Mouse (Mus musculus): Measurements from ENCODE around the gene Mybpc1. TPM values are rescaled to one million over a fixed set of nuclear protein-coding genes. Genes with fewer than 3 reads are reported as not detected.

The Mybpc1 gene
- not detected in 2 replicates for polyA plus RNA-seq (2012; ENCODE audit: low replicate concordance)

GRCm38 (mm10) chr10:88604943-88605342 is at the start of gene Mybpc1:
Mybpc1 (minus strand) TSS chr10:88605152.

GRCm38 (mm10) chr10:88503421-88504314 is 101.3 kb downstream of the Mybpc1 start, which contains the start of gene Chpt1:
Chpt1 (minus strand) TSS chr10:88504073.

Other genes with a start within 250 kb of the Mybpc1 start
- 1.1 and 1.4 TPM in 2 replicates for gene Dram1, start 226.1 kb downstream of the Mybpc1 start, polyA plus RNA-seq (2012; ENCODE audit: low replicate concordance)
- gene Gnptab, start 226.0 kb downstream of the Mybpc1 start, polyA plus RNA-seq (2012; ENCODE audit: low replicate concordance) = 5.0 and 5.1 TPM in 2 replicates
- gene Sycp3, start 145.6 kb downstream of the Mybpc1 start, polyA plus RNA-seq (2012; ENCODE audit: low replicate concordance) = not detected in 2 replicates
- gene Chpt1, start 101.1 kb downstream of the Mybpc1 start, polyA plus RNA-seq (2012; ENCODE audit: low replicate concordance) = 16.7 and 27.9 TPM in 2 replicates
- 3.2 and 7.4 TPM in 2 replicates for gene Spic, start 79.9 kb upstream of the Mybpc1 start, polyA plus RNA-seq (2012; ENCODE audit: low replicate concordance)
- gene Arl1, start 125.7 kb upstream of the Mybpc1 start, polyA plus RNA-seq (2012; ENCODE audit: low replicate concordance) = 24.3 and 33.1 TPM in 2 replicates
- 3.4 and 19.9 TPM in 2 replicates for gene Utp20, start 221.7 kb upstream of the Mybpc1 start, polyA plus RNA-seq (2012; ENCODE audit: low replicate concordance)